Mouse (Mus musculus): ENCODE data around the gene Ube2c. TPM values are rescaled to one million over a fixed set of nuclear protein-coding genes. Genes with fewer than 3 reads are reported as not detected.
"Not testable (repeated sequence)": the region's sequence is repeated elsewhere in the genome, so short reads cannot be mapped to it uniquely, and the experiment has no call there.

Ube2c gene
- total RNA-seq, 2 experiments from 2014 or later = 48.4 to 64.6 TPM

DNA sequence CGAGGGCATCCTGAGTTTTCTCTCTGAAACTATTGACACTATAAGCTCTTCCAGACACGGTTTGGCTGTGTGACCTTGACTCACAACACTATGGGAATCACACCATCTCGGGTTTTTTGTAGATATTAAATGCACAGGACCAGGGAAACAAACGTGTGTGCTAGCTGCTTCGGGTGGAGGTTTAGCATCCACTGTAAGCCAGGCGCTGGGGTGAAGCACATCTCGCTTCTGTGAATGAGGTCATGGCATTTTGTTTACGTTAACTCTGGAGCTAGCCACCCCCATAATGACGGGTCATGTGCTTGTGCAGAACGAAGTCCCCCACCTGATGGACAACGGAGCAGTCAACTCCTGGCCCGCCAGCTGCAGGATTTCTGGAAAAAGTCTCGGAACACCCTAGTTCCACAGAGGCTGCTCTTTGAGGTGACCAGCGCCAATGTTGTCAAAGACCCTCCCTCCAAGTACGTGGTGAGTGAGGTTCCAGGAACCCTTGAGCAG, 16.7 kb downstream of the Ube2c start:
- no peak for DNase-seq (ENCODE audit: low spot score in 2 of 2)

DNA sequence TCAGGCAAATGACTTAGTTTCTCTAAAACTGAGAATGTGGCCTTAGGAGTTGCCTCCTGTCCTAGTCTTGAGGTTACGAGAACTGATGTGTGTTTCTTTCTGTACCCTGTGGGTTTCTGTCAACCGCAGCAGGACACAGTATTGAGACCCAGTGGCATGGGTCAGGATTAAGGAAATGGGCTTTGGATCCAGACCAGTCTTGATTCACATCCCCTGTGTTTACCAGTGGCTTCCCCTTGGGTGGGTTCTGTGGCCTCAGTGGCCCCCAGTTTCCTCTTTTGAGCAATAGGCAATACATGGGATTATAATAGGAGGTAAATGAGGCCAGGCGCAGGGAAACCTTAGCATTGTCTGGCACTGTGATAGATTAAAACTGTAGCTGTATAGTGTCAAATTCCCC, 17.3 kb downstream of the Ube2c start:
- DNase-seq (ENCODE audit: low spot score in 2 of 2) = no peak

- no peak for DNase-seq (ENCODE audit: low spot score in 2 of 2)
Observed at GRCm38 (mm10) chr2:164787779-164788178, 18.1 kb downstream of the Ube2c start.

- no peak for DNase-seq (ENCODE audit: low spot score in 2 of 2)
Observed at GRCm38 (mm10) chr2:164788411-164788810, 18.7 kb downstream of the Ube2c start.

GRCm38 (mm10) chr2:164790451-164790850, 20.8 kb downstream of the Ube2c start:
- no peak for DNase-seq (ENCODE audit: low spot score in 2 of 2)

- DNase-seq (ENCODE audit: low spot score in 2 of 2) = no peak
Observed at GRCm38 (mm10) chr2:164791841-164792261, 22.2 kb downstream of the Ube2c start.

DNA sequence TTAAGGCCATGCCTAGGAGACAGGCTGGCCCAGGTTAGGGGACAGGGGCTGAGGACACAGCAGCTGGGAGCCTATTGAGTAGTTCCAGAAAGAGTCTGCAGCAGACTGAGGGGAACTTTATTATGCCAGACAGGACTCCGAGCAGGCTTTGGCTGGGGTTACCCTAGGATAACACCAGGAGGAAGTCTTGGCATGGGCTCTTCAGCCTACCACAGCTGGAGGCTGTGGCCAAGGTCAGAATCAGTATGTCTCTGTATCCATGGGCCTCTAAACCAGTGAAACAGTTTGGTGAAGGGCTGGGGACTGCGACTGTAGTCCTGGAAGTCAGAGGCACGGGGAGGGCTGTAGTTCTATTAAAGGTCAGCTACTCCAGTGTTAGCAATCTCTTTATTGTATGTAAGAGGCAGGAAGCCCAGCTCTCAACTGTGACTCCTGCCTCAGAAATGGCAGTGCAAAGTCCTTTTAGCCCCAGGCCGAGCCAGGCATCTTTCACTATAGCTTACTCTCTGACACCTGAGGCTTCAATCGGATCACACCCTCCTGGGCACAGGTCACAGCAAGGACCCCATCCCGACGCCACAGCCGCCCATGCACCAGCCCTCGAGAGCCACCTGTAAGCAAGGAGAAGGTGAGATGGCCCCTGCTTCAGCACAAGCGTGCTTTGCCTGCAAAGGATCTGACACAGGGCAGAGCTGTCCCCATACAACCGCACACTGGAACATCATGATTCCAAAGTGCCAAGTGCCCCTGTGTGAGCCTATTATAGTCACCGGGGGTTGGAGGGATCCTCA, 22.9 kb downstream of the Ube2c start:
- no peak for DNase-seq (ENCODE audit: low spot score in 2 of 2)

GRCm38 (mm10) chr2:164793236-164793635, 23.5 kb downstream of the Ube2c start:
- DNase-seq (ENCODE audit: low spot score in 2 of 2) = peak in 1 of 2 experiments; percentile 50

DNA sequence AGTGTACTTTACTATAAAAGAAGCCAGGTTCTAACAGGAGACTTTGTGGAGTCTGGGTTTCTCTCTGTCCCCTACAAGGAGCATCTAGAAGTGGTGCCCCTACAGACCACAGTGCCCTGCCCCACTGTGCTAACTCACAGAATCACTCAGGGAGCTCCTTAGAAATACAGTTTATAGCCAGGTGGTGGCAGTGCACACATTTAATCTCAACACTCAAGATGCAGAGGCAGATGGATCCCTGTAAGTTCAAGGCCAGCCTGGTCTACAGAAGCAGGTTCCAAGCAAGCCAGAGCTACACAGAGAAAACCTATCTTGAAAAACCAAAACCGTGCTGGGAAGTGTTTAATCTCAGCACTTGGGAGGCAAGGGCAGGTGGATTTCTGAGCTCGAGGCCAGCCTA, 24.1 kb downstream of the Ube2c start:
- DNase-seq (ENCODE audit: low spot score in 2 of 2) = no peak

DNA sequence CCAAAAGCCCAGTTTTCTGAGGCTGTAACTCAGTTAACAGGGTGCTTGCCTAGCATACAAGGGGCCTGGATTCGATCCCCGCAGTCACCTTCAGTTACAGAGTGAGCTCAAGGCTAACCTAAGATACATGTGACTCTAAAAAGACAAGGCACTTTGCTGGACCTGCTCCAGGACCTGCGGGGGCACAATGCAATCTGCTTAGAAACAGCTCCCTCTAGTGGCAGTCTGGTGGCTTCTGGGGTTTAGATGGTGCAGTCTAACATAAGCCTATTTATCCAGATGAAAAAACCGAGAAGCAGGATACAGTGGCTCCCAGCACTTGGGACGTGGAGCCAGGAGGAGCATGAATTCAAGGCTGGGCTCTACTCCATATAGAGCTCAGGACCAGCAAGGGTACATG, 24.6 kb downstream of the Ube2c start:
- peak; percentile 57 to 86 for DNase-seq (ENCODE audit: low spot score in 2 of 2)

- DNase-seq (ENCODE audit: low spot score in 2 of 2) = no peak
Observed at GRCm38 (mm10) chr2:164795868-164796267, 26.2 kb downstream of the Ube2c start.

DNA sequence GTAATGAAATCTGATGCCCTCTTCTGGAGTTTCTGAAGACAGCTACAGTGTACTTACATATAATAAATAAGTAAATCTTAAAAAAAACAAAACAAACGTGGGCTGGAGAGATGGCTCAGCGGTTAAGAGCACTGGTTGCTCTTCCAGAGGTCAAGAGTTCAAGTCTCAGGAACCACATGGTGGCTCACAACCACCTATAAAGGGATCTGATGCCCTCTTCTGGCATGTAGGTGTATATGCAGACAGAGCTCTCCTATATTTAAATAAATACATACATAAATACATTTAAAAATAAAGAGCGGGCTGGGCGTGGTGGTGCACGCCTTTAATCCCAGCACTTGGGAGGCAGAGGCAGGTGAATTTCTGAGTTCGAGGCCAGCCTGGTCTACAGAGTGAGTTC, 28.9 kb downstream of the Ube2c start:
- not testable (repeated sequence) for DNase-seq (ENCODE audit: low spot score in 2 of 2)

DNA sequence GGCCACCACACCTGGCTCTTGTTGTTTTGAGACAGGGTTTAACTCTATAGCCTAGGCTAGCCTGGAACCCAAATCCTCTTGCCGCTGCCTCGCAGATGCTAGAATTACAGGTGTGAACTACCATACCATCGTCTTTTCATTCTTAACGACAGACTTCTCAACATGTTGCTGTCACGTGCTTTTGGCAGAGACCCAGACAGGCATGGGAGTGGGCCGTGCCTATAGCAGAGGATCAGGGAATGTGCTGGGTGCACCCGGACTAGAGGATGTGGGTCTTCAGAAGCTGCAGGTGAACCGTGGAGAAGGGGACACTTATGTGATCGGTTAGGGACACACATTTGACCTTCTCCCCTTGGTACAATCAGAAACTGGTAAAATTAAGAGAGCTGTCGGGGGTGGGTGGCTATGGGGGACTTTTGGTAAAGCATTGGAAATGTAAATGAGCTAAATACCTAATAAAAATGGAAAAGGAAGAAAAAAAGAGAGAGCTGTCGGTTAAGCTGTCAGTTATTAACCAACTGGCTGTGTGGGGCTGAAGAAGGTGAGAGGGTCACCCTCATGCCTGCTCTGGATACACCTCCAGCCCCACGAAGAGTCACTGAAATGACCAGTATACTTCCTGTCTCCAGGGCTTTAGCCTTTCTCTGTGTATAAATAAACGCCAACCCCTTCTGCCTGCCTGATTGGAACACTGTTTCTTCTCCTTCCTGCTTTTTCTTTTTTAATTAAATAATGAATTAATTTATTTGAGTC, 30.7 kb downstream of the Ube2c start:
- DNase-seq (ENCODE audit: low spot score in 2 of 2) = no peak

DNA sequence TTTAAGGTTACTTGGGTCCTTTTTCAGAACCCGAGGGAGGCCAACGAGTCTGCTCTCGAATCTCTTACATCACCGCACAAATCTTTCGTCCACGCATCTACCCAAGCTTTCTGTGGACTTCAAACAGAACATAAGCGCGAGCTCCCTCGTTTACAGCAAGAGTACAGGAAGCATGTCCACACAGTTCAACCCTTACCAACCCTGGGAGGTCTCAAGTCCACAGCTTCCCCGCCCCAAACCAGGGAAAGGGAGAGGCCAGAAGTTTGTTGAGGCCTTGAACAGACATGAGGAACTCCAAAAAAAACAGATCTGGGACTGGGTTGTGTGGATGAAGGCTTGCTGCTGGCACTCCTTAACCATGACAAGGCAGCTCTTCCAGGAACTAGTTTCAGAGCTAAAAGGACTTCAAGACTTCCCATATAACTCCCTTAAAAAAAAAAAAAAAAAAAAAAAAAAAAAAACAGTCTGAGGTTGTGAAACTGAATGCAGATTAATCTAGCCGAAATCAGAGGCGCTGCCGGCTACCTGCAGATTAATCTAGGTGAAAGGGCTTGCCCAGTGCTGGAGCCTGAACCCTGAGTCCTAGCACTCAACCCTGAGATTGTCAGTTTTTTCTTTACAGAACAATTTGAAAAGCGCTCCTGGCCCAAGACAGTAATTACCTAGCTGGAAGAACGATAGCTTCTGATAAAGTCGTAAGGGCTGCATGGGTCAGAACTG, 33.7 kb downstream of the Ube2c start:
- no peak for DNase-seq (ENCODE audit: low spot score in 2 of 2)

DNA sequence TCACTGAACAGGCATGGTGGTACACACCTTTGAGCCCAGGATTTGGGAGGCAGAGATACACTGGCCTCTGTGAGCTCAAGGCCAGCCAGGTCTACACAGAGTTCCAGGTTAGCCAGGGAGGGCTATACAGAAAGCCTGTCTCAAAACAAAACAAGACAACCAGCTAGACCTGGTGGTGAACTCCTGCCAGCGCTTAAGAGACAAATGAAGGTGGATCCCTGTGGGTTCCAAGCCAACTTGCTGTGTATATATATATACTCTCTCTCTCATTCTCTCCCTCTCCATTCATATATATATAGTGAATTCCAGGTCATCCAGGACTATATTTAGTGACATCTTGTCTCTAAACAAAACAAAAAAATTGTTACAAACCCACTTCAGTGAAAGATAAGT, 34.2 kb downstream of the Ube2c start:
- no peak for DNase-seq (ENCODE audit: low spot score in 2 of 2)

DNA sequence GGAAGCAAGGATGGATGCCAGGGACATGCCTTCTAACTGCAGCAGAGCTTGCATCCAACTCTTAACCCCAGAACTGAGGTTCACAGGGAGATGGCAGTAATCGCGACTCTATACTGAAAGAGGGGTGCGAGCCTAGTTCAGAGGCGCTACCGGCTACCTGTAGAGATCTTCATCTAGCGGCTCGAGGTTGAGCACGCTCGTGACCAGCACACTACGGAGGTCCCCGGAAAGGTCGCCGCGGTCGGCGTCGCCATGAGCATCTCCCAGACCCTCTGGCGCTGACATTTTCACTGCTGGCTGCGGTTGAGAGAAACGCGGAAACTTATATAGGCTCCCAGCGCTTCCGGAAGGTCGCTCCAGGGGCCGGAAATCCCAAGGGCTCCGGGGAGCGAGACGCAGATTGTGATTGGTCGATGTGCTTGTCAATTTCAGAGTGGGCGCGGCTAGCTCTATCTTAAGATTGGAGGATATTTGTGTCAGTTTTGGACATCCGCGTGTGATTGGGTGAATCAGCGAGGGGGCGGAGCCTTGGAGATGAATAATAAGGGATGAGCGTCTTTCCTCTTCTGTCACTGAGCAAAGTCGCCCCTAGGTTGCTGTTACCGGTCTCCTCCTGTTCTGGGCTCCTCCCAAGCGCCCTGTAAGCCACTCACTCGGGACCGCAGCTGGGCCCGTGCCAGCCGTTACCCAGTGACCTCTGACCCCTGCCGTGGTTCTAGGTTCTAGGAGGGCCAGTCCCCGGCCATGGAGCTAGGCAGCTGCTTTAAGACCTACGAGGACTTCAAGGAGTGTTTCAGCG, 35.0 kb downstream of the Ube2c start, which contains the start of the genes Acot8 and Zswim3:
Gene Acot8 (minus strand): TSS at position 350 of the 799 bp plus-strand sequence.
Gene Zswim3 (plus strand): TSS at position 566 of the 799 bp plus-strand sequence.
- peak; percentile 91 to 94 for DNase-seq (ENCODE audit: low spot score in 2 of 2)

GRCm38 (mm10) chr2:164805332-164805718, 35.6 kb downstream of the Ube2c start:
- no peak for DNase-seq (ENCODE audit: low spot score in 2 of 2)

DNA sequence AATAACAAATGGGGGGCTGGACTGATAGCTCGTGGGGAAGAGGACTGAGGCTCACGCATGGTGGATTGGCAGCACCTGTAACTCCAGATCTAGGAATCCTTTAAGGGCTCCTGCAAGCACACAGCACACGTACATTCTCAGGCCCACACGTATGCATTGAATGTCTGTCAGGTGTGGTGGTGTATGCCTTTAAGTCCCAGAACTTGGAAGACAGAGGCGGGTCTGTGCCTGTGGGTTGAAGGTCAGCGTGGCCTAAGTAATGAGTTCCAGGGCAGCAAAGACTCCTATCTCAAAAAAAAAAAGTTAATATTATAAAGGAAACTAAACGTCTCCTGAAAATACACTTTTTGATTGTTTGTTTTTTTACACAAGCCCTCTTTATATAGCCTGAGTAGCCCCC, 36.9 kb downstream of the Ube2c start:
- no peak for DNase-seq (ENCODE audit: low spot score in 2 of 2)

DNA sequence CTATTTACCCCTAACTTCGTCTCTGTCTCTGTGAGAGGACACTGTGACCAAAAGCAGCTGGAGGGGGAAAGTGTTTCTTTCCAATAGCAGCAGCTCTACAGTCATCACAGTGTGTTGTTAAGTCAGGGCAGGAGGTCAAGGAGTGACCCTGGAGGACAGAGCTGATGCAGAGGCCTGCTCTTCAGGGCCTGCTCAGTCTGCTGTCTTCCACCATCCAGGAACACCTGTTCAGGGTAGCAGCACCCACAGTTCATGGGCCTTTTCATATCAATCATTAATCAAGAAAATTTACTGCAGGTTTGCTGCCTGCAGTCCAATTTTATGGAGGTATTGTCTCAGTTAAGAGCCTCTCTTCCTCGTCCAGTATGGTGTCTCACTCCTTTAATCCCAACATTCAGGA, 43.9 kb downstream of the Ube2c start:
- no peak for DNase-seq (ENCODE audit: low spot score in 2 of 2)

DNA sequence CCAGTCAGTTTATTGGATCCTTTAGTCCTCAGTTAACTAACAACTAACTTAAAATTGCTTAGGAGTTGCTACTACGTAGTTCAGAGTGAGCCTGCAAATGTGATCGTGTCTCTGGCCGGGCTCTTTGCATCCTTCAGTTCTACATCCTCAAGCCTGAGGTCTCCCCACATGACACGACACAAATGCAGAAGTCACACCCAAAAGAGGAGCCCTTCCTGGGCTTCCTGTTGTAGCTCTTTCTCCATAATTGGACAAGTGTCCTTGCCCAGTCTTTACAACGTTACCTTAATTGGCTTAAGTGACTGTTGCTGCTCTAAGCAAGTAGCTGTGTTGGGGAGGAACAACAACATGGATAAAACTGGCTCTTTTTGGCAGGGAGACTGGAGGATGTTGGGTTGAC, 45.6 kb downstream of the Ube2c start:
- DNase-seq (ENCODE audit: low spot score in 2 of 2) = no peak

DNA sequence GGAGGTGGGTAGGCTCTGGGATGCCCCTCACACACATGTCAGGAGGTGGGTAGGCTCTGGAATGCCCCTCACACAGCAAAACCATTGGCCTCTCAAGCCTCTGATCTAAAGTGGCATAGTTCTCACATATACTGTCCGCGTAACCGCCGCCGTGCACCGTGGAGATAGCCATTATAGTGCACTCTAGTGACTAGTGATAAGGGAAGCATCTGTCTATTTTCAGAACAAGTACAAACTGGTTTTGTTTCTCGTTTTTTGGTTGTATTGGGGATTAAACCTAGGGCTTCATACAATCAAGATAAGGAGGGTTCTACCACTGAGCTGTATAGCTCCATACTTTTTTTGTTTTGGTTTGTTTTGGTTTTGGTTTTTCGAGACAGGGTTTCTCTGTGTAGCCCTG, 46.1 kb downstream of the Ube2c start:
- no peak for DNase-seq (ENCODE audit: low spot score in 2 of 2)
